9 mouse cellular contexts compared by ENCODE assay signal in genomic region chr13:49021693-49022092, GRCm38 (mm10). TPM values are rescaled to one million over a fixed set of nuclear protein-coding genes. Genes with fewer than 3 reads are reported as not detected.
DNase-seq lines count a peak whose midpoint lies in the region; ATAC-seq and TF ChIP-seq lines count a peak whose summit lies in the region.
"Had no signal": no experiment of that assay in that cellular context is flagged by ENCODE, and none has a peak within 500 bp of the region (broad histone marks: within the 10 kb centered on the region; RNA-seq: fewer than 3 reads in every experiment).

No protein-coding gene starts in this region.

- no peaks in the 10 kb centered on the region; the same call in 1 of the 2 replicates for H3K9me3 ChIP-seq in hindbrain, embryonic 11.5 days (ENCODE audit: control insufficient read depth, low read length)
- peaks cover 7% of the 10 kb centered on the region; the same call in 1 of the 2 replicates for H3K9me3 ChIP-seq in hindbrain, embryonic 10.5 days
- H3K9me3 ChIP-seq in CH12.LX (replicated peaks; ENCODE audit: low read length) = peaks cover 7% of the 10 kb centered on the region

- H3K4me3 ChIP-seq in hindbrain, embryonic 11.5 days (ENCODE audit: low read depth, low read length) = no peak overlapping the region
- H3K4me3 ChIP-seq in hindbrain, embryonic 10.5 days = no peak overlapping the region
- H3K4me3 ChIP-seq in CH12.LX (replicated peaks in 1 of 3; ENCODE audit: low read depth in 2 of 3, low read length in 2 of 3, poor library complexity in 1 of 3) = no peak overlapping the region
- no peak overlapping the region for H3K4me3 ChIP-seq in spleen, adult 2 months (ENCODE audit: extremely low read depth, insufficient read depth, insufficient read length)
- H3K4me3 ChIP-seq: erythroblast, embryonic 14.5 days had no signal

- no peak for ATAC-seq in hindbrain, embryonic 11.5 days (ENCODE audit: low FRiP score)

- no peak for TF ChIP-seq EP300 in CH12.LX (IDR thresholded peaks at IDR 0.05; ENCODE audit: low read length)

- TF ChIP-seq CTCF in CH12.LX (conservative IDR thresholded peaks at IDR 0.05 in 1 of 2, IDR thresholded peaks at IDR 0.05 in 1 of 2; ENCODE audit: low read depth in 2 of 2, low read length in 2 of 2) = peak; percentile 74 to 79
- peak; percentile 33; the same call in 1 of the 2 replicates for TF ChIP-seq CTCF in spleen, adult 2 months (IDR thresholded peaks at IDR 0.05; ENCODE audit: extremely low read depth, insufficient read depth, insufficient read length, insufficient replicate concordance)

- H3K36me3 ChIP-seq in hindbrain, embryonic 11.5 days (ENCODE audit: control insufficient read depth, insufficient read depth, low read length) = no peaks in the 10 kb centered on the region
- H3K36me3 ChIP-seq in hindbrain, embryonic 10.5 days = peaks cover 4% of the 10 kb centered on the region; the same call in 1 of the 2 replicates
- H3K36me3 ChIP-seq in CH12.LX (replicated peaks in 1 of 2; ENCODE audit: control insufficient read depth in 1 of 2, insufficient read depth in 1 of 2, low read length in 1 of 2) = no peaks in the 10 kb centered on the region
- H3K36me3 ChIP-seq in spleen, adult 2 months (ENCODE audit: control insufficient read depth, insufficient read depth, low read length) = no peaks in the 10 kb centered on the region

- no peak overlapping the region for H3K9ac ChIP-seq in hindbrain, embryonic 11.5 days (ENCODE audit: low read depth, low read length)
- no peak overlapping the region for H3K9ac ChIP-seq in CH12.LX (ENCODE audit: insufficient read depth, low read depth)

- 61% methylated on average over 3 of the region's 3 CpGs for WGBS in hindbrain, embryonic 11.5 days
- WGBS in hindbrain, embryonic 10.5 days = 68% methylated on average over 3 of the region's 3 CpGs
- WGBS in spleen, adult 2 months = 58% methylated on average over 3 of the region's 3 CpGs

- H3K4me2 ChIP-seq in hindbrain, embryonic 11.5 days (replicated peaks; ENCODE audit: low read depth, low read length) = no peak overlapping the region
- H3K4me2 ChIP-seq in CH12.LX (ENCODE audit: insufficient read depth, low read depth, poor library complexity, severe bottlenecking) = no peak overlapping the region

- no peak for TF ChIP-seq POLR2A in CH12.LX (IDR thresholded peaks at IDR 0.05; ENCODE audit: low read depth, low read length)
- TF ChIP-seq POLR2A in spleen, adult 2 months (IDR thresholded peaks at IDR 0.05; ENCODE audit: low read depth, low read length) = no peak

- no peaks in the 10 kb centered on the region for H3K79me2 ChIP-seq in CH12.LX (replicated peaks; ENCODE audit: control insufficient read depth, extremely low read depth, insufficient read depth, poor library complexity, severe bottlenecking)

- H3K27ac ChIP-seq in hindbrain, embryonic 11.5 days (ENCODE audit: low read depth, low read length) = no peak overlapping the region
- H3K27ac ChIP-seq in hindbrain, embryonic 10.5 days = no peak overlapping the region
- no peak overlapping the region for H3K27ac ChIP-seq in CH12.LX (ENCODE audit: insufficient read depth, low read depth)
- no peak overlapping the region for H3K27ac ChIP-seq in spleen, adult 2 months (ENCODE audit: insufficient read depth, low read length)

- in situ Hi-C loops in CH12.LX (cut with MboI; ENCODE audit: low pct_ligation_motif_present, low pct_unique_long_range_greater_than_20kb, low sequenced_read_pairs) = loop anchor here (10.0 kb wide), 1 partner anchor 367 kb away; no protein-coding TSS in a partner anchor

- dilution Hi-C loops in CH12.LX (cut with MboI; ENCODE audit: extremely low pct_ligation_motif_present, extremely low pct_unique_long_range_greater_than_20kb, low sequenced_read_pairs) = no loop called here

- DNase-seq in hindbrain, embryonic 11.5 days (ENCODE audit: low spot score) = peak; percentile 51
- DNase-seq in hindbrain, embryonic 10.5 days (ENCODE audit: low spot score) = no peak
- peak; percentile 67 for DNase-seq in CH12.LX (ENCODE audit: extremely low read depth)
- DNase-seq in adrenal gland, adult 2 months = peak; percentile 21
- peak; percentile 53 to 55 for DNase-seq in kidney, postnatal 4 days
- DNase-seq in spleen, adult 2 months (ENCODE audit: low read depth in 1 of 2, low spot score in 2 of 2) = peak in 1 of 2 experiments; percentile 56
- DNase-seq in right cerebral cortex, postnatal 10 days (ENCODE audit: low spot score in 2 of 2) = no peak
- no peak for DNase-seq in left cerebral cortex, adult 11 months (ENCODE audit: low spot score)

- H3K27me3 ChIP-seq in hindbrain, embryonic 11.5 days (ENCODE audit: control insufficient read depth, insufficient read depth, low read length) = no peaks in the 10 kb centered on the region
- no peaks in the 10 kb centered on the region for H3K27me3 ChIP-seq in hindbrain, embryonic 10.5 days (ENCODE audit: insufficient read depth, poor library complexity, severe bottlenecking)
- H3K27me3 ChIP-seq in CH12.LX (replicated peaks) = no peaks in the 10 kb centered on the region
- H3K27me3 ChIP-seq in spleen, adult 2 months (ENCODE audit: control insufficient read depth, insufficient read depth, low read length) = no peaks in the 10 kb centered on the region

- peak; percentile 81 for TF ChIP-seq RAD21 in CH12.LX (IDR thresholded peaks at IDR 0.05; ENCODE audit: low read depth, low read length)

- no peaks in the 10 kb centered on the region for H3K4me1 ChIP-seq in hindbrain, embryonic 11.5 days (replicated peaks; ENCODE audit: control insufficient read depth, insufficient read depth, low read length)
- H3K4me1 ChIP-seq in hindbrain, embryonic 10.5 days (replicated peaks) = peaks cover 29% of the 10 kb centered on the region
- peaks cover 7 to 20% of the 10 kb centered on the region in 2 experiments for H3K4me1 ChIP-seq in CH12.LX (ENCODE audit: control insufficient read depth in 1 of 2, insufficient read depth in 2 of 2)
- H3K4me1 ChIP-seq in spleen, adult 2 months (ENCODE audit: control insufficient read depth, insufficient read depth, insufficient read length) = no peaks in the 10 kb centered on the region; the same call in 1 of the 2 replicates

TF ChIP-seq in CH12.LX, 34 proteins besides CTCF, POLR2A, EP300 and RAD21:
- no peak for TF ChIP-seq USF1 (IDR thresholded peaks at IDR 0.05; ENCODE audit: low read depth, low read length)
- peak; percentile 57 for TF ChIP-seq SMC3 (IDR thresholded peaks at IDR 0.05; ENCODE audit: low read depth, low read length)
- peak; percentile 27; the same call in 1 of the 2 replicates for TF ChIP-seq IRF4 (IDR thresholded peaks at IDR 0.05; ENCODE audit: low read depth, low read length)

RNA-seq across cellular contexts. Expression of gene Fam120a, which starts 53.9 kb away (rescaled TPM):
- polyA plus RNA-seq in hindbrain, embryonic 11.5 days (2014; fragmentation: Nextera tagmentation; extraction: Ambion mirVana) = 18.7 and 24.9 TPM in 2 replicates
- 11.9 and 13.7 TPM in 2 replicates for polyA plus RNA-seq in hindbrain, embryonic 10.5 days (2016; fragmentation: Nextera tagmentation; extraction: Ambion mirVana)
- total RNA-seq in CH12.LX (2012; rRNA removed) (82.6 and 83.2 TPM in 2 replicates), CH12.LX (2014; rRNA removed) (70.0 and 74.9 TPM in 2 replicates)
- 116 and 122 TPM in 2 replicates for polyA plus RNA-seq in CH12.LX (2012; ENCODE audit: insufficient read length, low read depth)
- total RNA-seq in adrenal gland, adult 2 months (2021) = 100 to 1,000 TPM; 160 to 173 TPM
- 76.8 and 86.1 TPM in 2 replicates for polyA plus RNA-seq in adrenal gland, adult 2 months (2012; rRNA removed)
- 40.1 and 49.7 TPM in 2 replicates for polyA plus RNA-seq in spleen, adult 2 months (2012; rRNA removed)

Comparison
In these comparisons a context has a peak if more than half of its experiments do, and no peak if none do; other contexts are left out.
1. DNase-seq: peak in hindbrain, embryonic 11.5 days (single experiment), CH12.LX (single experiment), adrenal gland, adult 2 months (single experiment) and kidney, postnatal 4 days (2 of 2); none in hindbrain, embryonic 10.5 days (single experiment), right cerebral cortex, postnatal 10 days (0 of 2) and left cerebral cortex, adult 11 months (single experiment).